In genomic region chr13:109262501-109262900, GRCm38 (mm10) we compare ENCODE assay signal across 11 mouse cellular contexts.
A peak's percentile ranks its signal among the peaks of the same experiment; 100 is the strongest.
DNase-seq lines count a peak whose midpoint lies in the region; ATAC-seq and TF ChIP-seq lines count a peak whose summit lies in the region.
"Had no signal": no experiment of that assay in that cellular context is flagged by ENCODE, and none has a peak within 500 bp of the region (broad histone marks: within the 10 kb centered on the region; RNA-seq: fewer than 3 reads in every experiment).

No protein-coding gene starts in this region.

- no peak for ATAC-seq in embryonic facial prominence, embryonic 15.5 days (ENCODE audit: insufficient number of reproducible peaks, low FRiP score, low TSS enrichment, low read depth)
- no peak for ATAC-seq in neural tube, embryonic 13.5 days (ENCODE audit: low read depth)

- WGBS in embryonic facial prominence, embryonic 15.5 days, result 47% methylated on average over 5 of the region's 5 CpGs
- 80% methylated on average over 5 of the region's 5 CpGs for WGBS in neural tube, embryonic 13.5 days

- H3K27ac ChIP-seq in layer of hippocampus, adult 2 months, result 0 out of 2 replicates have a peak overlapping the region, but pooled peaks have one; percentile 7
- 0 out of 2 replicates have a peak overlapping the region, but pooled peaks have one; percentile 7 for H3K27ac ChIP-seq in embryonic facial prominence, embryonic 15.5 days (replicated peaks)
- no peak overlapping the region for H3K27ac ChIP-seq in neural tube, embryonic 13.5 days (replicated peaks)
- H3K27ac ChIP-seq: liver, embryonic 13.5 days had no signal

- DNase-seq in layer of hippocampus, adult 2 months (ENCODE audit: low spot score in 2 of 2), result no peak
- DNase-seq in layer of hippocampus, postnatal 25 days (ENCODE audit: extremely low spot score in 1 of 2, low spot score in 1 of 2), result no peak
- DNase-seq in kidney, postnatal 10 days, result peak; percentile 35
- no peak for DNase-seq in spleen, postnatal 4 days (ENCODE audit: low spot score in 2 of 2)
- DNase-seq in thymus, postnatal 0 days (ENCODE audit: low spot score), result no peak
- DNase-seq: adrenal gland, postnatal 25 days; cerebellum, postnatal 36 days; liver, embryonic 13.5 days; thymus, adult 18-20 months had no signal

- peaks cover 19% of the 10 kb centered on the region for H3K4me1 ChIP-seq in embryonic facial prominence, embryonic 15.5 days
- H3K4me1 ChIP-seq in neural tube, embryonic 13.5 days (replicated peaks), result peaks cover 26% of the 10 kb centered on the region
- H3K4me1 ChIP-seq: liver, embryonic 13.5 days had no signal

- H3K36me3 ChIP-seq in embryonic facial prominence, embryonic 15.5 days, result no peaks in the 10 kb centered on the region
- no peaks in the 10 kb centered on the region for H3K36me3 ChIP-seq in neural tube, embryonic 13.5 days
- H3K36me3 ChIP-seq: liver, embryonic 13.5 days had no signal

- H3K9me3 ChIP-seq in embryonic facial prominence, embryonic 15.5 days (replicated peaks), result no peaks in the 10 kb centered on the region
- H3K9me3 ChIP-seq in neural tube, embryonic 13.5 days, result no peaks in the 10 kb centered on the region
- H3K9me3 ChIP-seq: liver, embryonic 13.5 days had no signal

- no peak overlapping the region; the same call in 1 of the 2 replicates for H3K4me3 ChIP-seq in layer of hippocampus, adult 2 months
- 0 out of 2 replicates have a peak overlapping the region, but pooled peaks have one; percentile 3 for H3K4me3 ChIP-seq in embryonic facial prominence, embryonic 15.5 days (replicated peaks)
- H3K4me3 ChIP-seq in neural tube, embryonic 13.5 days, result no peak overlapping the region
- H3K4me3 ChIP-seq: liver, embryonic 13.5 days had no signal

- TF ChIP-seq CTCF in layer of hippocampus, adult 2 months (conservative IDR thresholded peaks at IDR 0.05), result no peak

- H3K9ac ChIP-seq in embryonic facial prominence, embryonic 15.5 days, result no peak overlapping the region
- no peak overlapping the region for H3K9ac ChIP-seq in neural tube, embryonic 13.5 days
- H3K9ac ChIP-seq: liver, embryonic 13.5 days had no signal

- peak overlapping the region; percentile 31 for H3K4me2 ChIP-seq in embryonic facial prominence, embryonic 15.5 days (replicated peaks)
- H3K4me2 ChIP-seq in neural tube, embryonic 13.5 days, result peak overlapping the region; percentile 84

- H3K27me3 ChIP-seq in embryonic facial prominence, embryonic 15.5 days, result no peaks in the 10 kb centered on the region
- no peaks in the 10 kb centered on the region for H3K27me3 ChIP-seq in neural tube, embryonic 13.5 days
